In genomic region chr3:104358747-104359146, GRCm38 (mm10) we compare ENCODE assay signal across 14 mouse cellular contexts.
A peak's percentile ranks its signal among the peaks of the same experiment; 100 is the strongest.
DNase-seq lines count a peak whose midpoint lies in the region; ATAC-seq and TF ChIP-seq lines count a peak whose summit lies in the region.
"Had no signal": no experiment of that assay in that cellular context is flagged by ENCODE, and none has a peak within 500 bp of the region (broad histone marks: within the 10 kb centered on the region; RNA-seq: fewer than 3 reads in every experiment).

No protein-coding gene starts in this region.

- in situ Hi-C loops in ES-E14 (cut with MboI; ENCODE audit: low sequenced_read_pairs in 2 of 2, unreplicated experiment in 2 of 2) = no loop called here

- TF ChIP-seq CTCF in kidney, postnatal 0 days (IDR thresholded peaks at IDR 0.05; ENCODE audit: low read depth) = no peak

- no peaks in the 10 kb centered on the region for H3K27me3 ChIP-seq in kidney, postnatal 0 days (ENCODE audit: insufficient read depth, low read length)
- no peaks in the 10 kb centered on the region for H3K27me3 ChIP-seq in kidney, embryonic 15.5 days
- H3K27me3 ChIP-seq in intestine, embryonic 16.5 days (replicated peaks; ENCODE audit: control insufficient read depth, insufficient read depth, low read length) = no peaks in the 10 kb centered on the region
- H3K27me3 ChIP-seq in stomach, embryonic 14.5 days (ENCODE audit: control insufficient read depth, insufficient read depth, low read length) = no peaks in the 10 kb centered on the region
- H3K27me3 ChIP-seq: hindbrain, embryonic 15.5 days; limb, embryonic 13.5 days; midbrain, embryonic 15.5 days had no signal

- WGBS in kidney, postnatal 0 days = 64% methylated on average over 5 of the region's 5 CpGs
- WGBS in kidney, embryonic 15.5 days = 73% methylated on average over 5 of the region's 5 CpGs
- whole genome bisulfite sequencing in intestine, embryonic 16.5 days = 56% methylated on average over 5 of the region's 5 CpGs
- WGBS in stomach, embryonic 14.5 days = 54% methylated on average over 5 of the region's 5 CpGs

- no peaks in the 10 kb centered on the region for H3K9me3 ChIP-seq in kidney, postnatal 0 days (replicated peaks; ENCODE audit: low read length)
- H3K9me3 ChIP-seq in kidney, embryonic 15.5 days (replicated peaks) = no peaks in the 10 kb centered on the region
- H3K9me3 ChIP-seq in ES-E14 (ENCODE audit: control insufficient read depth, insufficient read depth, low read depth, low read length) = no peaks in the 10 kb centered on the region
- no peaks in the 10 kb centered on the region for H3K9me3 ChIP-seq in intestine, embryonic 16.5 days (ENCODE audit: control insufficient read depth, low read length)
- no peaks in the 10 kb centered on the region for H3K9me3 ChIP-seq in stomach, embryonic 14.5 days (ENCODE audit: control insufficient read depth, low read depth, low read length)
- H3K9me3 ChIP-seq: hindbrain, embryonic 15.5 days; limb, embryonic 13.5 days; midbrain, embryonic 15.5 days; neural tube, embryonic 15.5 days had no signal

- H3K4me3 ChIP-seq in kidney, postnatal 0 days (replicated peaks; ENCODE audit: low read depth, low read length) = no peak overlapping the region
- H3K4me3 ChIP-seq in kidney, embryonic 15.5 days (replicated peaks) = no peak overlapping the region
- H3K4me3 ChIP-seq in ES-E14 (ENCODE audit: insufficient read depth in 1 of 2, low read depth in 1 of 2, low read length in 2 of 2, poor library complexity in 1 of 2, severe bottlenecking in 1 of 2) = no peak overlapping the region
- H3K4me3 ChIP-seq in intestine, embryonic 16.5 days (ENCODE audit: low read length) = no peak overlapping the region
- H3K4me3 ChIP-seq in stomach, embryonic 14.5 days (ENCODE audit: low read depth, low read length) = no peak overlapping the region
- H3K4me3 ChIP-seq: hindbrain, embryonic 15.5 days; limb, embryonic 13.5 days; midbrain, embryonic 15.5 days; neural tube, embryonic 15.5 days had no signal

- 0 out of 2 replicates have a peak, but pooled peaks cover 7% of the 10 kb centered on the region for H3K4me1 ChIP-seq in kidney, postnatal 0 days (replicated peaks; ENCODE audit: insufficient read depth, low read length)
- H3K4me1 ChIP-seq in kidney, embryonic 15.5 days = peaks cover 22% of the 10 kb centered on the region
- 0 out of 4 replicates have a peak, but pooled peaks cover 0 to 2% of the 10 kb centered on the region in 2 experiments for H3K4me1 ChIP-seq in ES-E14 (ENCODE audit: control insufficient read depth in 2 of 2, insufficient read depth in 2 of 2, low read length in 2 of 2, poor library complexity in 1 of 2)
- H3K4me1 ChIP-seq in intestine, embryonic 16.5 days (ENCODE audit: control insufficient read depth, insufficient read depth, low read length) = peaks cover 20% of the 10 kb centered on the region
- peaks cover 13% of the 10 kb centered on the region; the same call in 1 of the 2 replicates for H3K4me1 ChIP-seq in stomach, embryonic 14.5 days (ENCODE audit: control insufficient read depth, insufficient read depth, low read length)
- H3K4me1 ChIP-seq: hindbrain, embryonic 15.5 days; midbrain, embryonic 15.5 days; neural tube, embryonic 15.5 days had no signal

- H3K4me2 ChIP-seq in kidney, postnatal 0 days (ENCODE audit: low read length) = no peak overlapping the region
- H3K4me2 ChIP-seq in kidney, embryonic 15.5 days = no peak overlapping the region
- no peak overlapping the region for H3K4me2 ChIP-seq in intestine, embryonic 16.5 days (ENCODE audit: low read depth, low read length)
- H3K4me2 ChIP-seq in stomach, embryonic 14.5 days (replicated peaks; ENCODE audit: low read depth, low read length) = no peak overlapping the region
- H3K4me2 ChIP-seq: hindbrain, embryonic 15.5 days; midbrain, embryonic 15.5 days; neural tube, embryonic 15.5 days had no signal

- 0 out of 2 replicates have a peak, but pooled peaks have one; percentile 17 for ATAC-seq in kidney, postnatal 0 days (replicated peaks; ENCODE audit: low FRiP score, low read depth)
- ATAC-seq in kidney, embryonic 15.5 days (replicated peaks; ENCODE audit: low FRiP score) = no peak
- peak; percentile 39 for ATAC-seq in intestine, embryonic 16.5 days
- ATAC-seq in stomach, embryonic 14.5 days (ENCODE audit: insufficient number of reproducible peaks, insufficient read depth, low FRiP score, low read depth) = peak; percentile 29; the same call in 1 of the 2 replicates

- no peak for DNase-seq in kidney, postnatal 0 days (ENCODE audit: low spot score)
- peak; percentile 3 for DNase-seq in ES-E14 (ENCODE audit: low read depth, low spot score)
- no peak for DNase-seq in thymus, postnatal 4 days
- DNase-seq in spleen, postnatal 10 days (ENCODE audit: low spot score in 2 of 2) = no peak
- DNase-seq: adrenal gland, postnatal 25 days; cerebellum, postnatal 25 days; gastrocnemius, postnatal 36 days had no signal

- H3K36me3 ChIP-seq in kidney, postnatal 0 days (ENCODE audit: insufficient read depth, low read length) = no peaks in the 10 kb centered on the region
- no peaks in the 10 kb centered on the region for H3K36me3 ChIP-seq in kidney, embryonic 15.5 days
- no peaks in the 10 kb centered on the region for H3K36me3 ChIP-seq in ES-E14 (ENCODE audit: control insufficient read depth, insufficient read depth, low read length, poor library complexity, severe bottlenecking)
- H3K36me3 ChIP-seq in intestine, embryonic 16.5 days (ENCODE audit: control insufficient read depth, insufficient read depth, low read length) = no peaks in the 10 kb centered on the region
- no peaks in the 10 kb centered on the region for H3K36me3 ChIP-seq in stomach, embryonic 14.5 days (ENCODE audit: control insufficient read depth, insufficient read depth, low read length)
- H3K36me3 ChIP-seq: hindbrain, embryonic 15.5 days; limb, embryonic 13.5 days; midbrain, embryonic 15.5 days; neural tube, embryonic 15.5 days had no signal

- no peak overlapping the region for H3K9ac ChIP-seq in kidney, postnatal 0 days (ENCODE audit: low read depth, low read length)
- H3K9ac ChIP-seq in kidney, embryonic 15.5 days = no peak overlapping the region
- H3K9ac ChIP-seq in ES-E14 (ENCODE audit: insufficient read depth, low read depth, low read length, poor library complexity, severe bottlenecking) = no peak overlapping the region
- H3K9ac ChIP-seq in intestine, embryonic 16.5 days (ENCODE audit: low read depth, low read length) = peak overlapping the region; percentile 21
- H3K9ac ChIP-seq in stomach, embryonic 14.5 days (replicated peaks; ENCODE audit: low read depth, low read length) = no peak overlapping the region
- H3K9ac ChIP-seq: hindbrain, embryonic 15.5 days; limb, embryonic 13.5 days; midbrain, embryonic 15.5 days; neural tube, embryonic 15.5 days had no signal

- H3K27ac ChIP-seq in kidney, postnatal 0 days = no peak overlapping the region
- H3K27ac ChIP-seq in kidney, embryonic 15.5 days = no peak overlapping the region
- H3K27ac ChIP-seq in ES-E14 (ENCODE audit: insufficient read depth, low read depth, low read length, poor library complexity, severe bottlenecking) = no peak overlapping the region
- H3K27ac ChIP-seq in intestine, embryonic 16.5 days (ENCODE audit: low read length) = peak overlapping the region; percentile 88
- no peak overlapping the region for H3K27ac ChIP-seq in stomach, embryonic 14.5 days (ENCODE audit: low read length)
- H3K27ac ChIP-seq: hindbrain, embryonic 15.5 days; limb, embryonic 13.5 days; midbrain, embryonic 15.5 days; neural tube, embryonic 15.5 days had no signal

TF ChIP-seq in ES-E14, 5 proteins besides CTCF, POLR2A, EP300 and RAD21:
- no peak for TF ChIP-seq MAFK (IDR thresholded peaks at IDR 0.05; ENCODE audit: insufficient read depth, low read depth, low read length)
- no peak for TF ChIP-seq ZNF384 (IDR thresholded peaks at IDR 0.05; ENCODE audit: low read depth, low read length)
- no peak for TF ChIP-seq CHD2 (IDR thresholded peaks at IDR 0.05; ENCODE audit: low read depth, low read length)
- TF ChIP-seq HCFC1 (IDR thresholded peaks at IDR 0.05; ENCODE audit: borderline replicate concordance, insufficient read depth, low read length) = no peak
- TF ChIP-seq ZC3H11A (IDR thresholded peaks at IDR 0.05; ENCODE audit: borderline replicate concordance, low read depth, low read length) = no peak
